Mouse (Mus musculus) heart, adult 2 months (tissue): ENCODE measurements around the gene Gpatch2.

Source experiments
- CTCF ChIP-seq: fragments of 200-600 bp; IDR thresholded peaks from 2 replicates; pipeline ENCODE4 v1.8.1; 2022; ENCODE audit warnings: antibody characterized with exemption, mild to moderate bottlenecking, moderate library complexity
- EP300 ChIP-seq: fragments of 200-500 bp; IDR thresholded peaks from 2 replicates; pipeline ENCODE4 v1.6.1; 2011; ENCODE audit warnings: low read depth, low read length, control low read depth; ENCODE audit not compliant: insufficient read depth
- POLR2A ChIP-seq: fragments of 200-500 bp; IDR thresholded peaks from 2 replicates; pipeline ENCODE4 v1.6.1; 2011; ENCODE audit warnings: mild to moderate bottlenecking, low read depth, low read length, control low read depth; ENCODE audit not compliant: insufficient read depth

DNA sequence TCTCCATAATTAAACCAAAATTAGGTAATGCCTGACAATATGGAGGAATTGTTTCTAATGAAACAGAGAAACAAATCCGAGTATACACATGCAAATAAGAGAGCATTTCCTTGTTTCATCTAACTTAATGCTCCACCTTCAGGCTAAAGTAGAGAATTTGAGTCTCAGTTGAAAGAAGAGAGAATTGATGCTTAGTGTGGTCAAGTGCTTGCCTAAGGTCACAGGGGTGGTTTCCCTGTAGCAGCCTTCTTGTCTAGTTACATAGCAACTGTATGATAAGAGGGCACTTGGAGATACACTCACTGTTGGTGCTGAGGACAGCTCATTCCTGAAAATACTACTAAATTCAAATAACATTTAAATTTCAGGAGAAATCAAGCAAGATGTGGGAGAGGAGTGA is 36.8 kb upstream of the Gpatch2 start:
- no peak for TF ChIP-seq CTCF
- no peak for TF ChIP-seq EP300
- no peak for TF ChIP-seq POLR2A
